Mouse (Mus musculus) cerebellum, adult 2 months (tissue): ENCODE results near the gene Ppm1e. TPM values are rescaled to one million over a fixed set of nuclear protein-coding genes. Genes with fewer than 3 reads are reported as not detected.

Source experiments
- DNase-seq, 2 experiments: peaks; one replicate each; pipeline ENCODE4 v3.0.0; 2021
- H3K27ac ChIP-seq: fragments of 200-500 bp; 2 replicates; pipeline ENCODE4 v1.5.1; 2012; ENCODE audit warnings: low read length, control low read depth, inconsistent platforms; ENCODE audit not compliant: insufficient read depth
- H3K27me3 ChIP-seq: fragments of 200-500 bp; 2 replicates; pipeline ENCODE4 v1.6.1; 2012; ENCODE audit warnings: inconsistent platforms, mild to moderate bottlenecking, low read length, moderate library complexity; ENCODE audit not compliant: control insufficient read depth, insufficient read depth
- H3K4me1 ChIP-seq: fragments of 200-500 bp; 2 replicates; pipeline ENCODE4 v1.6.1; 2011; ENCODE audit warnings: low read length; ENCODE audit not compliant: control insufficient read depth, insufficient read depth
- H3K4me3 ChIP-seq: fragments of 200-500 bp; replicated peaks from 2 replicates; pipeline ENCODE3; 2011; ENCODE audit warnings: mild to moderate bottlenecking, low read depth, low read length, control low read depth; ENCODE audit not compliant: insufficient read depth
- CTCF ChIP-seq: fragments of 200-500 bp; IDR thresholded peaks from 2 replicates; pipeline ENCODE4 v1.5.1; 2011; ENCODE audit warnings: low read depth, mild to moderate bottlenecking, control low read depth, low read length, moderate library complexity, borderline replicate concordance; ENCODE audit not compliant: insufficient read depth
- POLR2A ChIP-seq: fragments of 200-500 bp; IDR thresholded peaks from 2 replicates; pipeline ENCODE4 v1.6.1; 2011; ENCODE audit warnings: low read length, control low read depth, borderline replicate concordance; ENCODE audit not compliant: insufficient read depth
- WGBS: fragments of 180-500 bp; shearing (Covaris S2); methylation state at CpG from one replicate; pipeline ENCODE4 v1.1.7; 2018; 5-methylcytosine and 5-hydroxymethylcytosine counted together
- polyA plus RNA-seq: library from polyadenylated mRNA; depleted of rRNA; stranded (reverse); fragments of >200 nt; gene quantifications from 2 replicates; pipeline ENCODE4 v1.2.3, GENCODE M21; 2012; rRNA removed

Ppm1e gene
- polyA plus RNA-seq, result 26.6 and 31.3 TPM in 2 replicates

DNA sequence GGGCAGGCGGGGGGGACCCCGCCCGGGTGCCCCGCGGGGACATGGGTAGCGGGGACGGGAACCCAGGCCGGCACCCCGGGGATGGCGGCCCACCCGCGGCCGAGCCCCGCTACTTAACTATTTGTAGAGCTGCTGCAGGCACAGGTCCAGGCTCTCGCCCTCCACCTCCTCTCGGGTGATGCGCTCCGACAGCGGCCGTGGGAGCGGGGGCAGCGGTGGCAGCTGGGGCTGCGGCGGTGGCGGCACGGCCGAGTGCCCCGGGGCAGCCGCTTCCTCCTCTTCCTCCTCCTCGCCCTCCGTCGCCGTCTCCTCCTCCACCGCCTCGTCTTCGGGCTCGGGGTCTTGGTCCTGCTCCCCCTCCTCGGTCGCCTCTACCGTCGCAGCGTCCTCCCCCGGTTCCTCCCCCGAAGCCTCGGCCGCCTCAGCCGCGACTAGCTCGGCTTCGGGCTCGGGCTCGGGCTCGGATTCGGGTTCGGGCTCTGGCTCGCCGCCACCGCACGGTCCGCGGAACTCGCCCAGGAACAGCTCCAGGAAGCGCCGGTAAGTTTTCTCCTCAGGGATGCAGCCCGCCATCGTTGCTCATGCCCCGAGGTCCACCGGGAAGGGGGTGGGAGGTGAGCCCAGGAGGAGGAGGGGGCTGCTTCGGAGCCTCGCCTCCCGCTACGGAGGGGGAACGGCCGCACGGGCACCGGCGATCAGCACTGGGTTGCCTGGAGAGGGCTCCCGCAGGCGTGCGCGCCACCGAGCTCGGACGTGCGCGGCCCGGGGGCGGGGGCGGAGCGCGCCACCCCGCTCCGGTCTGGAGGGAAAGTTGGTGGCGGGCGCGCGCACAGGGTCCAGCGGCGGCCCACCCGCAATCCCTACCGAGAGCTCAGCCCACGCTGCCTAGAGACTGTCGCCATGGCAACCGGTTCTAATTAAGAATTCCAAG lies at the start of gene Ppm1e:
TSS of gene Ppm1e (minus strand) at position 693 of the 931 bp plus-strand sequence.
- Histone ChIP-seq H3K27ac (no peak within 1 kb of the TSS; the same call in 1 of the 2 replicates), H3K4me1 (no peaks in the 10 kb centered on the region), H3K4me3 (peak within 1 kb of the TSS; percentile 90), H3K27me3 (no peaks in the 10 kb centered on the region; the same call in 1 of the 2 replicates)
- WGBS, result under 1% methylated on average over 93 of the region's 104 CpGs
- peak; percentile 71 for DNase-seq
- peak; percentile 46; the same call in 1 of the 2 replicates for TF ChIP-seq POLR2A
- TF ChIP-seq CTCF, result no peak

DNA sequence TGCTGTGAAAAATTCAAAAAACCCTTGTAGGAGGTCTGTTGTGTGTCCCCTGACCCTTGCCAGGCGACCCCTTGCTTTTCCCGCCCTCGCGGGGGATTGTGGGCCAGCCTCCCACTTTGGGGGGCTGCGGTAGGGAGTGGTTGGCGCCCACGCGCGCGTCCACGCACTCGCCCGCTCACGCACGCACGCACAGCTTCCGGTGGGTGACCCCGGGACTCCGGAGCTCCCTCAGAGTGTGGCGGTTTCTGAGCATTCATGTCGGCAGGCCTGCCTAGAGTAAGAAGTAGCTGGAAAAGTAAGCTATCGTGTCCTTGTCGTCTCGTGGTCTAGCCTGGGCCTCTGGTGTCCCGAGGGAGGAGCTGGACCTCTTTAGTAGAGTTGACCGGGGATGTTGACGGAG lies 46.1 kb upstream of the Ppm1e start, which contains the start of the genes Rad51c and Tex14:
TSS of gene Rad51c (minus strand) at position 79 of the 400 bp plus-strand sequence.
TSS of gene Tex14 (plus strand) at position 190 of the 400 bp plus-strand sequence.
- peak in 1 of 2 experiments; percentile 52 for DNase-seq
- no peaks in the 10 kb centered on the region for H3K4me1 ChIP-seq
- WGBS, result 75% methylated on average over 27 of the region's 27 CpGs
- H3K27me3 ChIP-seq, result no peaks in the 10 kb centered on the region
- H3K4me3 ChIP-seq, result peak within 1 kb of the TSS; percentile 87
- TF ChIP-seq CTCF, result no peak
- TF ChIP-seq POLR2A, result no peak
- H3K27ac ChIP-seq, result peak within 1 kb of the TSS; percentile 96

- H3K27me3 ChIP-seq, result no peaks in the 10 kb centered on the region
- peak overlapping the region; percentile 87 for H3K4me3 ChIP-seq
- 2% methylated on average over 58 of the region's 58 CpGs for WGBS
- H3K27ac ChIP-seq, result peak overlapping the region; percentile 96
- H3K4me1 ChIP-seq, result no peaks in the 10 kb centered on the region
- TF ChIP-seq POLR2A, result peak; percentile 98
- TF ChIP-seq CTCF, result no peak
- DNase-seq, result peak; percentile 96 to 98
Observed at GRCm38 (mm10) chr11:87404111-87404853, 45.5 kb upstream of the Ppm1e start.

DNA sequence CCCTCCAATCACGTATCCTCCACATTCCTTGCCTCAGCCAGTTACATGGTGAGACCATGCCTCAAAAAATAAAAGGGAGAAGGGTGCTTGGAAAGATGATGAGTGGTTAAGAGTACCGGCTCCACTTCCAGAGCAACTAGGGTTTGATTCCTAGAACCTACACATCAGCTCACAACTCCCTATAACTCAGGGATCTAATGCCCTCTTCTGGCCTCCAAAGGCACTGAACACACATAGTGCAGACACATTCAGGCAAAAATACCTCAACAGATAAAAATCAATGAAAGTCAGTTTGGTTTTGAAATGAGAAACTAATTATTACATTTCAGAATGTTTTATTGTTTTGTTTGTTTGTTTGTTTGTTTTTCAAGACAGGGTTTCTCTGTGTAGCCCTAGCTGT lies 39.6 kb upstream of the Ppm1e start:
- H3K27ac ChIP-seq, result no peak overlapping the region
- H3K4me1 ChIP-seq, result no peaks in the 10 kb centered on the region
- 95% methylated on average over 2 of the region's 2 CpGs for WGBS
- TF ChIP-seq POLR2A, result no peak
- TF ChIP-seq CTCF, result no peak
- DNase-seq, result no peak
- H3K4me3 ChIP-seq, result no peak overlapping the region
- no peaks in the 10 kb centered on the region for H3K27me3 ChIP-seq

- Histone ChIP-seq H3K4me1 (no peaks in the 10 kb centered on the region), H3K27ac (no peak overlapping the region), H3K27me3 (no peaks in the 10 kb centered on the region), H3K4me3 (no peak overlapping the region)
- 3% methylated on average over 1 of the region's 1 CpGs for WGBS
- peak; percentile 16 to 21 for DNase-seq
- TF ChIP-seq POLR2A (no peak), CTCF (peak; percentile 53; the same call in 1 of the 2 replicates)
Observed at GRCm38 (mm10) chr11:87393855-87394254, 35.0 kb upstream of the Ppm1e start.

DNA sequence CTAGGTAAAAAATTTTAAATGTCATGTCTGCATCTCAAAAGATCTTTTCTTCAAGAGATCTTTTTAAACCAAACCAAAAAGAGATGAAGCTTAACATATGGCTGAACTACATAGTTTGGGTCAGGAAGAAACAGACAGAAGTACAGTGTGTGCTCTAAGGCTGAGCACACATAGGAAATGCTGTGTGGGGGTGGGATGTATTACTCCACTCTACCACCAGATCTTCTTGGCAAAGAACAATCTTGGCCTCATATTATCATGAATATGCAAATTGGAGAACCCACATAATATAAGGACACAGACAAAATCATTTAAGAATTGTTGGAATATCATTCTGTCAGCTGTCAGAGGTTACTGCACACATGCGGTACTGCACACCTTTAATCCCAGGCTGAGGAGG lies 26.9 kb upstream of the Ppm1e start:
- no peak for DNase-seq
- WGBS, result 98% methylated on average over 1 of the region's 1 CpGs
- Histone ChIP-seq H3K4me1 (no peaks in the 10 kb centered on the region), H3K27ac (no peak overlapping the region), H3K4me3 (no peak overlapping the region), H3K27me3 (no peaks in the 10 kb centered on the region)
- TF ChIP-seq POLR2A (no peak), CTCF (no peak)

DNA sequence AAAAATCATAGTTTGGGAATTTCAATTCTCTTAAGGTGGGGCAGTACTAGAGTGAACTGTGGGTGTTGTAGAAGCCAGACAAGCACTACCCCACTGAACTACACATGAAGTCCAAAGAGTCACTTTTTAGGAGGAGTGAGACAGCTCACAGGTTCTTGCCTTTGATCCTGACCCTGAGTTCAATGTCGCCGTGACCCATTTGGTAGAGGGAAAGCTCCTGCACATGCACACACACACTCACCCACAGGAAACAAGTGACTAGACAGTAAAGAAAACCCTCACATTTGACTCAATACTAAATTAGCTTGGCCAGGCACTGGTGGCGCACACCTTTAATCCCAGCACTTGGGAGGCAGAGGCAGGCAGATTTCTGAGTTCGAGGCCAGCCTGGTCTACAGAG lies 25.7 kb upstream of the Ppm1e start:
- Histone ChIP-seq H3K4me3 (no peak overlapping the region), H3K27me3 (no peaks in the 10 kb centered on the region), H3K27ac (no peak overlapping the region), H3K4me1 (no peaks in the 10 kb centered on the region)
- 97% methylated on average over 4 of the region's 4 CpGs for WGBS
- no peak for DNase-seq
- TF ChIP-seq POLR2A, result no peak
- TF ChIP-seq CTCF, result no peak
